Mouse (Mus musculus): ENCODE results near the gene Psmd2. TPM values are rescaled to one million over a fixed set of nuclear protein-coding genes. Genes with fewer than 3 reads are reported as not detected.

Psmd2 gene
- polyA plus RNA-seq, 1 experiment, result 133 TPM

DNA sequence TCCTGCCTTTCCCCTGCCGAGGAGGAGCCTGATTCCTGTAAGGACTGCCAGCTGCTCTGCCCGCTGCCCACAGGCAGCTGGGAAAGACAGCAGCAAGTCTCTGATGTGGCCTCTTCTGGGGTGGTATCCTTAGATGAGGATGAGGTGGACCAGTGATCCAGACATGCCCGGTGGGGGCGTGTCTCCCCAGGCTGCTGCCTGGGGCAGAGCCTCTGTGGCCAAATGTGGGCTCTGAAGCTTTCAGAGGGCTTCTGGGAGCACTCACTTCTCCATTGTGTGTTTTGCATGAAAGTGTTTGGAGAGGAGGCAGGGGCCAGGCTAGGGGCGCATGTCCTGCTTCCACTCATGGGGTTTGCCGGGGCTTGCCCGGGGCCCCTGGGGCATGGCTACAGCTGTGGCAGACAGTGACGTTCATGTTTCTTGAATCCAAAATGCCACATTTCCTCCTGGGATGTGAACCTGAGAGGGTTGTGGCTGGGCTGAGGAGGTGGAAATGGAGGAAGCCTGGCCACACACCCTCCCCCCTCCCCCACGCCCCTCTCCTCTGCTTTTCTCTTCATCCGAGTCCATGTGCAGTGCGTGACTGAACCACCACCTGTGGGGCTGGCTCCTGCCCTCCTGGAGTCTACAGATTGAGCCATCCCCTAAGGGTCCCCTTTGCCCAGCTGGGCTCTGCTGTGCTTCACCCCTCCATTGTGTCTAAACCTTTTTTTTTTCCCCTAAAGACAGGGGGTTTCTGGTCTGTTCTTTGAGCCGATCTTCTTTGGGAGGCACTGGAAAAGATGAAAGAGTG is 50.5 kb downstream of the Psmd2 start:
- DNase-seq (ENCODE audit: low spot score), result no peak

DNA sequence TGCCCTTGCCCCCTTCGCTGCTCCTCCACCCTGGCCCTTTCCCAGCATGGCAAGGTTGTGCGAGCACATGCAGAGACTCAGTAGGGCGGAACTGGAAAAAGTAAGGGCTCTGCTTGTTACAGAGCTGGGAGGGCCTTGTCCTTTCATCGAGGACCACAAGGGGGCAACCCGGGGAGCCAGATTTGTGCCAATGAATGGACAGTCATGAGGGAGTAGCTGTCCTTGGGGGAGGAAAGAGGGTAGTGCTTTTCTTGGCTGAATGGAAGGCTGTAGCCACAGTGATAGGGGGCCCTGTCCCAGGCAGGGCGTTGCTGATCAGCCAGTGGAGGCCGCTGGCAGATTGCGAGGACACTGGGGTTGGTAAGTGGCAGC is 51.1 kb downstream of the Psmd2 start:
- DNase-seq (ENCODE audit: low spot score), result no peak

DNA sequence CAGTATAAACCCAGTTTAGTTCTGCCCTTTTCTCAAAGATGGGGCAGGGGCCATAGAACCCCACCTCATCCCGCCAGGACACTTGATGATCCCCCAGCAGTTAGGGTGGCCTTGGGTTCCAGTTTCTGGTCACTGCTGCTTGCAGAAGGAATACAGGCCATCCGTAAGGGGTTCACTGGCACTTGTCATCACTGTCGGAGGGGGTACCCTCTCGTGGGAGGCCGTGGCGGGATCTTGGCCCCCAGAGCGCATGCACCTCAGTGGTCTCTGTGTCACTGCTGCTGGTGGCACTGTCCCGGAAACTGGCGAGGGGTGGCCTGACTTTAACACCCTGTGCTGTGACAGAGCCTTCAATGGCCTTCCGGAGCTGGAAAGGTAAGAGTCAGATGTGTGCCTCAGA is 51.6 kb downstream of the Psmd2 start:
- DNase-seq (ENCODE audit: low spot score), result no peak

DNA sequence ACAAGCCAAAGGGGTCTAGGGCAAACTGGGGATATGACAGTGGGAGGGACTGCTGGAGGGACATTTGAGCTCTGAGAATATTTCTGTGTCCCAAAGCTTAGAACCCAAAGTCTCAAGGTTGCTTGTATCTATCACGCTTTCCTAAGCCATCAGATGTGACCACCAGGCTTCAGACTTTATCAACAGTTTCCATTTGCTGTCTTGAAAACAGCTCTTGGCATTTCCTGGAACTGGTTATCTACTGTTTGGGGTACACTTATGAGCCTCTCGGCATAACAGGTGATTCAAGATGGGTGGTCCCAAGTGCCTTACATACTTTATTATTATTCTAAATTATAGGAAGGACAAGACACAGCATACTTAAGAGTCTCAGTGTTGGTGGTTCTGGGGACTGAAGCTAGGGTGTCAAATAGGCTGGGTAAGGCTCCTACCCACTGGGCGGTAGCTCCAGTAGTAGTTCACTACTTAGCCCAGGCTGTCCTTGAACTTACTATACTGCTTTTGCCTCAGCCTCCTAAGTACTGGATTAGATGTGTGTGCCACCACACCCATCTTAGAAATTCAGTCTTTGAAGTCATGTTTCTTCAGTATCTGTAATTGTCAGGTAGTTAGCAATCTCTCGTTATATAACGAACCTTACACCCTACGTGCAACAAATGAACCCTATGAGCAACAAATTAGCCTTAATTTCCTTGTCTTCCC is 52.4 kb downstream of the Psmd2 start:
- no peak for DNase-seq (ENCODE audit: low spot score)

DNA sequence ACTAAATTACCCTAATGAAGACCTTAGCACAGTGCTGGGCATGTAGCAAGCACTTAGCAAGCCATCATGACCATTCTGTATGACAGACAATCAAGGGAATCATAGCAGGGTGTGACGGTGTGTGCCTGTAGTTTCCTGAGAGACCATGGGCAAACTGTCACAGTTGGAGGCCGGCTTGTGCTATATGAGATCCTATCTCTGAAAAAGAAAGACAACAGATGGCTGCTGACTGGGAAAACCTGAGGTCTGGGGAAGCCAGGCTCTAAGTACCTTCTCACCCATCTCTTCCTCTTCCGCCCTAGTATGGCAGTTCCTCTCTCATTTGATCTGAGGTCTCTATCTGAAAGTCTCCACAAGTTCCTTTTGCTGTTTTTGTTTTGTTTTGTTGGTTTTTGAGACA is 54.3 kb downstream of the Psmd2 start:
- DNase-seq (ENCODE audit: low spot score), result no peak

DNA sequence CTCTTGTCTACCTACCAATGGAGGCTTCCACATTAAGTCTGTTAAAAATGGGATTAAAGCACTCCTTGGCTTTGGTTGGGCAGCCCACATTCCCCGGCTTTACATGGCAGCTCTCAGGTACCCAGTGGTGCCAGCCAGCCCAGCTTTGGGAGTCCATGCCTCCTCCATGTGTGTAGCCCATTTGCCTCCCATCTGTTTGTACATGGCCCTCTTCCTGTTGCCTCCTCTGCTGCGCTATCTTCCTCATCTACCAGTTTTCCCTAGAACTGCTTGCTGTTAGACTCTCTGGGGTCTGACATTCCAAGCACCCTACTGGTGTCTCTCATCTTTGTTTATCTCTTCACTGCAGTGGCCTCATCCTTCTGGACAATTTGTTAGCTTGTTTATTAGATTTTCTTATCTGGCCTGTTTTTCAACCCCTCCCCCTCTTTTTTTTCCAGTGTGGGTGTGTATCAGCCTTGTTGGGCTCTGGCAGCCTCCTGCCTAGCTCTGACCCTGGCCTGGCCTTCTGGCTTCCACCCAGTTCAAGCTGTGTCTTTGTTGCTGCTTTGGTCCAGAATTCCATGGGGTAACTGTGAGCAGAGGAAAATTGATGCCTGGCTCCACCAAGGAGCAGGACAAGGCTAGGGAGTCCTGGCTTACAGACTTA is 55.1 kb downstream of the Psmd2 start:
- no peak for DNase-seq (ENCODE audit: low spot score)

DNA sequence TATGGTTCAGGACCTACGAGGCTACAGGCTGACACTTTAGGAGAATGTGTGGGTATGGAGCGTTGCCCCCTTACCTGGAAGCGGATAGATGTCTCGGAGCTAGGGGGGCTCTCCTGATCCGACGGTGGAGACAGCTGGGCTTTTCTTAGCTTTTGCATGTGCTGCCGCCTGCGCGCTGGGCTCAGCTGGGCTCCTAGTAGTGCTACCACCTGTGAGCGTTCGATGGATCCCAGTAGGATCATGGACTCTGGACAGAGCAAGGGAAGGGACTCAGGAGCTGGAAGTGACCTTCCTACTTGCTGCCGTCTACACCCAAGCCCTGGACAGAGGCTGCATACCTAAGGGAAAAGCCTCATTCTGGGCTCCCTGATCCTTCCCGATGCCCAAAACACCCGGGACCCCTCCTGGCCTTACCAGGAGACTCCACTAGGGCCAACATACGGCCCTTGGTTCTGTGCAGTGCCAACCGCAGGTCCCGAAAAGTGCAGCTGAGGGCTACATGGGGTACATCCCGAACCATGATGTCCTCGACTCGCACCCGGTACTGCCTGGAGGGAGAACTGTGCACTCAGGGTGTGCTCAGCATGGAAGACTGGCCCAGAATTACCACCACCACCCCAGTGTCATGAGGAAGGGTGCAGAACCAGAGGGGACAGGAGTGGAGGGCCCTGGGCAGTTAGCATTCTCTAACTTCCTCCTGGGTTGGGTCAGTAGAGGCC is 56.9 kb downstream of the Psmd2 start:
- no peak for DNase-seq (ENCODE audit: low spot score)

DNA sequence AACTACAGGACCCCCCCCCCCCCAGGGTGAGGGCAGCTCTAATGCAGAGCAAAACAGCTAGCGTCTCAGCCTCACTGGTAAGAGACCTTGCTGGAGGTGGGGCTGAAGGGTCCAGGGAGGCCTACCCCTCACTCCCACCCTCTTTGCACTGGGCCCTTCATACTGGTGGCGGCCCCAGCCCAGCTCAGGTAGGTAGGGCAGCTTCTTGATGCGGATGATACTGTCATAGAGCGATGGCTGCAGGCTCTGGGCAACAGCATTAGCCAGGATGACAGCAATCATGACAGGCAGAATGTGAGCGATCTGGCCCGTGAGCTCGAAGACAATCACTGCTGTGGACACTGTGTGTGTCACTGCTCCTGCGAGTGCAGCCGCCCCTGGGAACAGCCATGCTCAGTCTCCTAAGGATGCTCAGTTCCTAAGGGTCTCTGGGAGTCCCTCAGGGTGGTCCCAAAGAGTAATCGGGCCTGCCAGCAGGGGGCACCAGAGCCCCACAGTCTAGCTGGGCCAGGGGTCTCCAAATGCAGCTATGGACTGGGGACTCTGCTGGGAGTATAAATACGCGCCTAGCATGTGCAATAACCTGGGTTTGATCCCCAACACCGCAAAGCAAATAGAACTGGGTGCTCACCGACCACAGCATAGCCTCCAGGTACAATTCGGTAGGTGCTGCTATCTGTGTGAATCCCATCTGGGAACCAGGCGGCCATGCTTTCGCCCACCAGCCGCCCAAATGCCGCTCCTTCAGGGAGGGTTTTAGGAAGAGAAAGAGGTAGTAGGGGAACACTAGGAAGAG is 57.7 kb downstream of the Psmd2 start:
- no peak for DNase-seq (ENCODE audit: low spot score)

DNA sequence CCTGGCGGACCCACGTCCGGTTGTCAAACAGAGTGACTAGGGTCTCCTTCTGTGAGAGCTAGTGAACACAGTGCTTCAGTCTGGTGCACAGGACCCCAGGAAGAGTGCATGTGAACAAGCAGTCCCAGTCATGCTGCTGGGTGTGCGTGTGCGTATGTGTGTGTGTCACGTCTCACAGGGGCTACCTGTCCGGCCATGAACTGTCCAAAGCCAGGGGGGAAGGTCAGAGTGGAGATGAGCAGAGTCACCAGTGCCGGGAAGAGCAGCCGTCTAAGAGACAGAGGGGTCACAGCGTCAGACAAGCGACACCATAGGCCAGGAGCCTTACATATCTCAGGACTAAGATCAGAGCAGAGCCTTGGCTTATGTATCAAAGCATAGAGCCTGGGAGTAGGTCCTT is 58.9 kb downstream of the Psmd2 start:
- no peak for DNase-seq (ENCODE audit: low spot score)

DNA sequence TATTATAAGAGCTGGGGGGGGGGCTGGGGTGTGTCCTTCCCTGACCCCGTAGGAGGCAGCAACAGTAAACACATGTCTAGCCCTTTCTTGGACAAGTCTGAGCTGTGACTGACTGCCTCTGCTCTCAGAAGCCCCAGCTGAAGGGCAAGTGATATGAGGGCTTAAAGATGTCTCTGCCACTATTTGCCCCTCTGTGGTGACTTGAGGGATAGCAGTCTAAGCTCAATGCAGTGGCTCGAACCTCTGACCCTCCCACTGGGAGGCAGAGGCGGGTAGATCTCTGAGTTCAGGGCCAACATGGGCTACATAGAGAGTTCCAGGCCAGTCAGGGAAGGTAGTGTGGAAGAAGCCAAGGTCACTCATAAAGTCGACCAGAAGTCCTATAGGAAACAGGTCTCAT is 59.4 kb downstream of the Psmd2 start:
- DNase-seq (ENCODE audit: low spot score), result no peak

DNA sequence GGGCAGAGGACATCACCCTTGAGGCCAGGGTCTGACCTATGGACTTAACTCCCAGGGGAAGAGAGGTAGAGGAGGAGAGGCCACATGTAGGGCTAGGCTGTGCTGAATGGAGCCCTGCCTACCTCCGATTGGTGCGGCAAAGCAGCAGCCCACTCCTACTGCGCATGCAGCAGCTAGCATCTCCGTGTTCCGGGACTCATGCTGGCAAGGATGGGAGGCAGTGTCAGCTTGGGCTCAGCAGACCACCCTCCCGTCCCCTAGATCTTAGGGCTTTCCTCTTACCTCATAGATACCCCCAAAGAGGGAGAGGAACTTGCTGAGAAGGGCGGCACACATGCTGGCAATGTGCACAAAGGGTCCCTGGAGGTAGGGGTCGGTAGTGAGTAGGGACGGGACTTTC is 60.7 kb downstream of the Psmd2 start:
- DNase-seq (ENCODE audit: low spot score), result no peak

DNA sequence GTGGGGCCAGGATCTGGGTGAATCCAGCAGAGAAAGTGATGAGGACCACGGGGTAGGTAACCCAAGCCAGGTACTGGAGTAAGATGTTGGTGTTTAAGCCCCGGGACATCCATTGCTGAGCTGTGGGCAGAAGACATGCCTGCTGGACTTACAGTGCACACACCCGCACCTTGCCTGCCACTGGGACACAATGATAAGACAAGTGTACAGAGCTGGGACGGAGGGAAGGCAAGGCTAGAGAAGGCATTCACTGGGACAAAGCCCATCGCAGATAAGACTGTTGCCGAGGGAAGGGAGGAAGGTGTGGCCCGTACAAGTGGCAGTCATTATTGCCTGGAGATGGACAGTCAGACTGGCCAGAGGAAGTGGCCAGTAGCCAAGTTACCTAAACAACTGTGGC is 61.4 kb downstream of the Psmd2 start:
- DNase-seq (ENCODE audit: low spot score), result no peak

Other genes with a start within 250 kb of the Psmd2 start
- 128 and 170 TPM in 2 replicates for gene Abcc5, start 225.3 kb upstream of the Psmd2 start, polyA plus RNA-seq (2012; rRNA removed)
- 33.2 and 34.2 TPM in 2 replicates for gene Eif2b5, start 152.8 kb upstream of the Psmd2 start, polyA plus RNA-seq (2012; rRNA removed)
- 22.5 and 38.0 TPM in 2 replicates for gene Dvl3, start 134.7 kb upstream of the Psmd2 start, polyA plus RNA-seq (2012; rRNA removed)
- gene Ap2m1, start 116.2 kb upstream of the Psmd2 start, polyA plus RNA-seq (2012; rRNA removed), result 411 and 488 TPM in 2 replicates
- gene Abcf3, start 103.1 kb upstream of the Psmd2 start, polyA plus RNA-seq (2012; rRNA removed), result 40.8 and 41.5 TPM in 2 replicates
- 4.1 and 7.0 TPM in 2 replicates for gene Vwa5b2, start 62.2 kb upstream of the Psmd2 start, polyA plus RNA-seq (2012; rRNA removed)
- gene Eef1akmt4, start 40.1 kb upstream of the Psmd2 start, polyA plus RNA-seq (2012; rRNA removed), result 7.5 and 10.4 TPM in 2 replicates
- gene Gm49333, start 40.0 kb upstream of the Psmd2 start, polyA plus RNA-seq (2012; rRNA removed), result not detected in 2 replicates
- 12.4 and 16.1 TPM in 2 replicates for gene Alg3, start 39.9 kb upstream of the Psmd2 start, polyA plus RNA-seq (2012; rRNA removed)
- gene Camk2n2, start 30.4 kb upstream of the Psmd2 start, polyA plus RNA-seq (2012; rRNA removed), result 1.8 and 1.9 TPM in 2 replicates
- gene Ece2, start 21.8 kb upstream of the Psmd2 start, polyA plus RNA-seq (2012; rRNA removed), result 2.1 and 2.5 TPM in 2 replicates
- gene Eif4g1, start 16.7 kb downstream of the Psmd2 start, polyA plus RNA-seq (2012; rRNA removed), result 199 and 209 TPM in 2 replicates
- 14.4 and 18.1 TPM in 2 replicates for gene Fam131a, start 41.6 kb downstream of the Psmd2 start, polyA plus RNA-seq (2012; rRNA removed)
- 36.3 and 40.9 TPM in 2 replicates for gene Polr2h, start 66.0 kb downstream of the Psmd2 start, polyA plus RNA-seq (2012; rRNA removed)
- 12.8 and 14.0 TPM in 2 replicates for gene Clcn2, start 66.1 kb downstream of the Psmd2 start, polyA plus RNA-seq (2012; rRNA removed)
- gene Chrd, start 81.5 kb downstream of the Psmd2 start, polyA plus RNA-seq (2012; rRNA removed), result 18.1 and 18.5 TPM in 2 replicates
- gene Thpo, start 82.9 kb downstream of the Psmd2 start, polyA plus RNA-seq (2012; rRNA removed), result 3.0 and 3.4 TPM in 2 replicates